Mouse (Mus musculus) neutrophil, adult 5-6 weeks (primary cell): Measurements from ENCODE around the gene Olfr1202. TPM values are rescaled to one million over a fixed set of nuclear protein-coding genes. Genes with fewer than 3 reads are reported as not detected.

Experiments used
- ATAC-seq: fragments of 151-379, 151-347 bp; 2 replicates; pipeline ENCODE4 v1.8.0; 2017; ENCODE audit warnings: mild to moderate bottlenecking, moderate TSS enrichment; ENCODE audit not compliant: insufficient number of reproducible peaks, poor library complexity, low FRiP score, severe bottlenecking; ENCODE audit errors: extremely low read depth
- total RNA-seq: library from RNA; stranded (forward); fragments of 200-1000 nt; gene quantifications from 2 replicates; pipeline ENCODE4 v1.2.3, GENCODE M21; 2017

Gene Olfr1202
- total RNA-seq = not detected in 2 replicates

GRCm38 (mm10) chr2:88814196-88814595, at the start of gene Olfr1202:
TSS of gene Olfr1202 (plus strand) at chr2:88814496.
- no peak for ATAC-seq

- no peak for ATAC-seq
Measured at GRCm38 (mm10) chr2:88770388-88770787, 43.9 kb upstream of the Olfr1202 start, which contains the start of gene Olfr1200. TSS of gene Olfr1200 (minus strand) at chr2:88770488.

- ATAC-seq = no peak
Measured at GRCm38 (mm10) chr2:88792736-88793135, 21.6 kb upstream of the Olfr1202 start, which contains the start of gene Olfr1201. TSS of gene Olfr1201 (plus strand) at chr2:88793036.

- no peak for ATAC-seq
Measured at GRCm38 (mm10) chr2:88829437-88829836, 15.1 kb downstream of the Olfr1202 start, which contains the start of gene Olfr1205. TSS of gene Olfr1205 (plus strand) at chr2:88829737.

GRCm38 (mm10) chr2:88838477-88838876, 24.2 kb downstream of the Olfr1202 start:
- no peak for ATAC-seq

- no peak for ATAC-seq
Measured at GRCm38 (mm10) chr2:88848992-88849391, 34.7 kb downstream of the Olfr1202 start, which contains the start of gene Olfr1204. TSS of gene Olfr1204 (plus strand) at chr2:88849292.

- no peak for ATAC-seq
Measured at GRCm38 (mm10) chr2:88862931-88863330, 48.6 kb downstream of the Olfr1202 start, which contains the start of gene Olfr1206. TSS of gene Olfr1206 (plus strand) at chr2:88863231.

Other genes with a start within 250 kb of the Olfr1202 start
- not detected in 2 replicates for gene Olfr1189, start 228.0 kb upstream of the Olfr1202 start, total RNA-seq
- not detected in 2 replicates for gene Olfr1191-ps1, start 174.0 kb upstream of the Olfr1202 start, total RNA-seq
- 0.12 TPM in 1 of 2 replicates, not detected in the other for gene Olfr1192-ps1, start 166.0 kb upstream of the Olfr1202 start, total RNA-seq
- gene Olfr1193, start 138.9 kb upstream of the Olfr1202 start, total RNA-seq = not detected in 2 replicates
- gene Olfr1195, start 125.3 kb upstream of the Olfr1202 start, total RNA-seq = not detected in 2 replicates
- not detected in 2 replicates for gene Olfr1196, start 109.9 kb upstream of the Olfr1202 start, total RNA-seq
- gene Olfr1197, start 82.1 kb upstream of the Olfr1202 start, total RNA-seq = not detected in 2 replicates
- gene Olfr1198, start 63.1 kb upstream of the Olfr1202 start, total RNA-seq = not detected in 2 replicates
- not detected in 2 replicates for gene Olfr1199, start 54.0 kb upstream of the Olfr1202 start, total RNA-seq
- gene Olfr1200, start 44.0 kb upstream of the Olfr1202 start, total RNA-seq = not detected in 2 replicates
- not detected in 2 replicates for gene Olfr1201, start 21.5 kb upstream of the Olfr1202 start, total RNA-seq
- not detected in 2 replicates for gene Olfr1205, start 15.2 kb downstream of the Olfr1202 start, total RNA-seq
- not detected in 2 replicates for gene Olfr1204, start 34.8 kb downstream of the Olfr1202 start, total RNA-seq
- gene Olfr1206, start 48.7 kb downstream of the Olfr1202 start, total RNA-seq = not detected in 2 replicates
- 0.25 TPM in 1 of 2 replicates, not detected in the other for gene Olfr1208, start 87.8 kb downstream of the Olfr1202 start, total RNA-seq
- gene Olfr1209, start 100.7 kb downstream of the Olfr1202 start, total RNA-seq = not detected in 2 replicates
- gene Olfr1211, start 123.6 kb downstream of the Olfr1202 start, total RNA-seq = not detected in 2 replicates
- not detected in 2 replicates for gene Olfr1212, start 139.5 kb downstream of the Olfr1202 start, total RNA-seq
- not detected in 2 replicates for gene Gm13762, start 165.8 kb downstream of the Olfr1202 start, total RNA-seq
- not detected in 2 replicates for gene Olfr1214, start 178.2 kb downstream of the Olfr1202 start, total RNA-seq
- not detected in 2 replicates for gene Olfr1215, start 192.5 kb downstream of the Olfr1202 start, total RNA-seq
- not detected in 2 replicates for gene Olfr1216, start 203.8 kb downstream of the Olfr1202 start, total RNA-seq
- not detected in 2 replicates for gene Olfr1217, start 217.6 kb downstream of the Olfr1202 start, total RNA-seq
- gene Olfr1218, start 246.7 kb downstream of the Olfr1202 start, total RNA-seq = not detected in 2 replicates